Mouse (Mus musculus) adipocyte (in vitro differentiated cells): ENCODE measurements around the gene Ets1.
A peak's percentile ranks its signal among the peaks of the same experiment; 100 is the strongest.

Source experiments
- DNase-seq: peaks from one replicate; pipeline ENCODE4 v3.0.0-alpha.2; 2016; ENCODE audit warnings: low spot score

Ets1 gene

DNA sequence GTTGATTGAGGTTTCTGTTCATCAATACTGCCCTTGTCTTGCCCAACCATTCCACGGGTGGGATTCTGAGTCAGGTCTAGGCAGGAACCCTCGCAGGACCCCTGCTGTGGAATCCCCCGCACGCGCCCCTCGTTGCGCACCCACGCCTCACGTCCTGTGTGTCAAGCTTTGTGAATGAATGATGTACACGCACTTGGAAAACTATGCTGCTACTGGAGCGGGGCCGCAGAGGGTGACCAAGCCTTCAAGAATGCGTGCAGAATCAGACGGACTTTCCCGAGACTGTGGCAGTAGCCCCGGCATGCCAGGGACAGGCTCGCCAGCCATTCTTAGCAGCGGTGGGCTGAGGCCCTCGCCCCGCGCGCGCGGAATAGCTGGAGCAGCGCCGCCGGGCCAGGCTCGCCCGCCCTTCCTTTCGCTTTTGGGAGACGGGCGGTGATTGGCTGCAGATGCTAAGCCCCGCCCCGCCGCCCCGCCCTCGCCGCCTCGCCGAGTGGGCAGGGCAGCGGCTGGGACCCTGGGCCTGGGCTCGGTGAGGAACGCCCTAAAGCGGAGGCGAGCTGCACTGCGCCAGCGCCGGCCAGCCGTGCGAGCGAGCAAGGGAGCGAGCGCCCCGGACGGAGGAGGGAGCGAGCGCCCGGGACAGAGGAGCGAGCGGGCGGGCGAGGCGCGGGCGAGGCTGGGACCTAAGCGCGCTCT, 59.6 kb downstream of the Ets1 start:
- peak; percentile 91 for DNase-seq

DNA sequence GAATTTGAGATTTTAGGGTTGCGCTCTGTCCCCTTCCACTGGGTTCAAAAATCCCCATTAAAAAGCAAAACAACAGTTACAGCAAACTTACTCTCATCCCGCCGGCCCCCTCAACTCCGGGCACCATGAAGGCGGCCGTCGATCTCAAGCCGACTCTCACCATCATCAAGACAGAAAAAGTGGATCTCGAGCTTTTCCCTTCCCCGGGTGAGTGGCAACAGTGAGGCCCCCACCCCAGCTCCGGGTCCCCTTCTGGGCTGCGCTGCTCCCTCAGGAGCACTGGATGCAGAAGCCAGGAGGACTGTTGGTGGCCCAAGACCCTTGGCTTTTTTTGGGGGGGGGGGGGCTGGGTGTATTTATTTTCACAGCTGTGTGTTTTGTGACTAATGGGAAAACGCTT, 60.2 kb downstream of the Ets1 start:
- DNase-seq = no peak

DNA sequence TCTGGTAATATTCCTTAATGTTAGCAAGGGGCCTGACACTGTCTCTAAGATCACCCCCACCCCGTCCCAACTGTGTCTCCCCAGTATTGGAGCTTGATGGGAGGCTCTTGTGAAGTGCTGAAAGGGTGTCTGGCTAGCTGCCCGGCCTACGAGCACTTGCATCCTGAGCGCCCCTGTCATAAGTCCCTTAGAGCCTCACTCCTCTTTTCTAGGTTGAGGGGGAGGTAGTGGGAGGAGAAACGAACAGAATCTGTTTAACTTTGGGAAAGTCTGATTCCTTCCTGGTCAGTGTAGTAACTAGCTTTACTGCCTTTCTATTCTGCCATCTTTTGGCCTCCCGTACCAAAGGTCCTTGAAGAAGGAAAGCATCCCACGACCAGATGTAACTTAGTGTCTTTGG, 60.7 kb downstream of the Ets1 start:
- DNase-seq = peak; percentile 68

DNA sequence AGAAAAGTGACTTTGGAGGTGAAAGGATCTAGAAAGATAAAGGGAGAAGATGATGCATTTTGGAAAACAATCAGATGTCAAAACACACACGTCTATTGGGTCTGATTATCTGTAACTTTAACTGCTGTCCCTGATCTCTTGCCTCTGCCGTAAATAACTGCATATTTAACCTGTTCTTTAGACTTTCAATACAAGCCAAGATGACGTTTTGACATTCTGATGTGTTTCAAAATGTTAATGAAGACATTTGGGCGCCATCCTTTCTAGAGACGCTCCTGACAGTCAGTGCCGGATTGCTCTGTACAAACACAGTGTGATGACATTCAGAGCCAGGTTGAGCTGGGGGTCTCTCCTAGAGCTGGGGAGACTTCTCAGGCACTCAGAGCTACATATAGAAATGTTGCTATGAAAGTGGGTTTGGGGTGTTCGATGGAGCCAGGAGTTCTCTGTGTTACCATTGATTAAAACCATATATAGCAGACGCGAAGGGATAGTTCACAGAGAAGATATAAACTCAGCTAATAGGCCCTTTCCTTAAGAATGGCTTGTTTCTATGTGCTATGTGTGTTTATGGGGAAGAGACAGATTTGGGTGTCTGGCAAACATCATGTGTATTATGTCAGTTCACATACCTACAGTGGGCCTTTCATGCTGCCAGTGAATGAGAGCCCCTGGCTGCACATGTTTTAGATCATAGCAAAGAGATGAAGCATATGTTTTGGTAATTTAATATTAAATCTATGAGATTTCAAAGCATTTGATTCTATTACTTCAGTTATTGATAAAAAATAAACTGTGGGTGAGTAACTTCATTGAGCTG, 61.5 kb downstream of the Ets1 start:
- DNase-seq = no peak

DNA sequence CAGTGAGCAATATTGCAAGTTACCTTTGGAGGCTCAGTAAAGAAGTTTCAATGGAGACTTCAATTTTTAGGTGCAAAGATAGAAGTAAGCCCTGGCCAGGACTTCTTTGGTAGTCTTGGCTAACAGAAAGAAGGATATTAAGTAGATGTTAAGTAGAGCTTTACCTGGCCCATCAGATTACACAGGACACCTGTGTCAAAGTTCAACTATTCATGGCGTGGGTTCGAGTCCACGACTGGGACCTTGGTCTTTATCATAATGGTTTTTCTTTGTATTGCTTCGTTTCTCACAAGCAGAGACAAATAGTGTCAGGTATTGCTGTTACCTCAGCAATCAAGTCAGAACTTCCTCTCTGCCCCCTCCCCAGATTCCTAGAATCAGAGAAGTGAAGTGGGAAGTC, 62.7 kb downstream of the Ets1 start:
- DNase-seq = no peak

DNA sequence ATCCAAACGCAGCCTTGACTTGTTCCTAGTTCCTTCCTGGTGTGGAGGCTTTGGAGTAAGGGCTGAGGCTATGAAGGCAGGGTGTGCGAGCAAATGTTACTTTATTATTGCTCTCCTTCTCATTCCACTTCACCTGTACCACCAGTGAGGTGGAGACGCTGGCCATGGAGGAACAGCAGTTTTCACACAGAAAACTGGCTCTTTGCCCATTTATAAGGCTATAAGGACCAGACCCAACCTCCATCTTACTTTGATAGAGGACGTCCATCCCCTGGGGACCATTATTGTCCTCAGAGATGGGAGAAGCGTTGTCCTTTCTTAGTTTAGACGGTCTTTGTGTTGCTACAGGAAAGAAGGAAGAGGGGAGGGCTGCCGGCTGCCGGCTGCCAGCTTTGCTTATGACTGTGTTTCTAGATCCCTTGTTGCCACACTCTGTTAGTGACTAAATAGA, 63.4 kb downstream of the Ets1 start:
- no peak for DNase-seq

DNA sequence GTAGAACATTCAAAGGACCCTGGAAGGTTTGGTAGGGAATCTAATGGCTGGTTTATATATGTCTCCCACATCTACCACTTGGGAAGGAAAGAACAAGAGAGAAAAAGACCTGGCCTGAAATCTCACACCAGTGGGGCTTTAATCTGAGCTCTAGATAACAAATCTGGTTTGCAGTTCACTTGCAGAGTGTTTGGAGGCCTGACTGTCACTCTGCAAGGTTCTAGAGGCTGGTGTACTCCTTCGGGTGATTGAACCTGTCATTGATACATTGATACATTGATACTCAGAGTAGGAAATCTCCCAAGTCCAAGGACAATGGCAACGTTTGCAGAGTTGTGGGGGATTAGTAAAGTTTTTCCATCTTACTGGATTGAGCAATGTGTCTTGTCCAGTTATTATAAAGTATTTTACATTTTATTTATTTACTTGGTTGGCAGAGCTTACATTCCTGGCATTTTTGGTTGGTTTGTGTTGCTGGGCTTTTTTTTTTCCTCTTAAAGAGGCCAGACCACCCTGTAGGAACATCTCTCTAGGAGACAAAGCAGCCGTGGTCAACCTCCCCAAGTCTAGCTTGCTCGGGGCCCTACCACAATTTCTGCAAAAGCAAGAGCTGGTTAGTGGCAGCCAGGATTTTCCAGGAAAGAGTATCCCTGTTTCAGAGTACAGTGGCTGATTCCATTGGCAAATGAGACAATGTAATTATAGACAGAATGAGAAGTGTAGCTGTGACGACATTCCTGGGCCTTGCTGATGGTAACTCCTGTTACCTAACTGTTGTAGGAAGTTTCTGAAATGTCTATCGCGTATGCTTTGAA, 64.3 kb downstream of the Ets1 start:
- DNase-seq = no peak

DNA sequence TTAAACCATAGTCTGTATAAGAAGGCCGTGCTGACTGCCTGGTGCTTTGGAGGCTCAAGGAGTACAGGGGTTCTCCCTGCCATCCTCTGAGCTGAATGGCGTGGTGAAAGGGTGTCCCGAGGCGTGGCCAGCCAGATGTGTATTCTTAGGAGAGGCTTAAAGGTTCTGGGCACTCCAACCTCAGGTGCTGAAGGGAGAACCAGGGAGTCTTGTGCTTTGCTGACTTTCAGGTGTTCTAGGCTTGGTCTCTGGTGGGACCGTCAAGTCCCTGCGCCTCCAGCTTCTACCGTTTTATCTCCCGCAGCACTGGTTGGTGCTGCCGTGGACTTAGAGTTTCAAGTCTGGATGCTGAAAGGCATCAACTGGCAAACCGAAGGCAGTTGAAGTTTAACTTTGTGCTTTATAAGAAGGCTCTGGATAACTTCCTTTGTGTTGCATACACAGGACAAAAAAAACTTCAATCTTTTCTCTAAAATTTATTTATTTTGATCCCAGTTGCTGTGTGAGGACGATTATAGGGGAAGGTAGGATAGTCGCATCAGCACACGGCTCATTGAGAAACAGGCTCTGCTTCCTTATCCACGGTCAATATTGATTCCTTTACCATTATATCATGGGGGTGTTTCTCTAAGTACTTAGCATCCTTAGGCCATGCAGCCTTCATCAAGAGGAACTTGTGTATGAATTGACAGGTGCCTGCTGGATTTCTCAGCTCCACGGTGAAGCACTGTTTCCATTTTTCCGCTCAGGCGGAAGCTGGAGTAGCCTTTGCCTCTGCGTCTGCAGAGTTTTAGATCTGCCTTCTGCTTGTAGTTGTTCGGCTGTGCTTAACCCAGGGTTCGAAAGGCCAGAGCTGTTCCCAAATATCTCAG, 65.3 kb downstream of the Ets1 start:
- no peak for DNase-seq

DNA sequence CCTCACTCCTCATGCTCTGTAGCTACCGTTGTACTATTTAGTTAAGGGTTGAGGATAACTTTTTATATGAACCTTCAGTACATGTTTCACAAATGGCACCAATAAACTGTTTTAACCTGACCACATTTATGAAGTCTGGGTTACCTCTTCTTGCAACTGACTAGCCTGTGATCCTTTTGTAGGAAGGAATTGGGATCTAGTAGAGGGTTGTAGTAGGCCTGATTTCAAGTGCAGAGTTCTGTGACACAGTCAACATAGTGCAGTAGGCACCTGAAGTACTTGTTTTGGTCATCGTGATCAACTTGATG, 65.9 kb downstream of the Ets1 start:
- no peak for DNase-seq

DNA sequence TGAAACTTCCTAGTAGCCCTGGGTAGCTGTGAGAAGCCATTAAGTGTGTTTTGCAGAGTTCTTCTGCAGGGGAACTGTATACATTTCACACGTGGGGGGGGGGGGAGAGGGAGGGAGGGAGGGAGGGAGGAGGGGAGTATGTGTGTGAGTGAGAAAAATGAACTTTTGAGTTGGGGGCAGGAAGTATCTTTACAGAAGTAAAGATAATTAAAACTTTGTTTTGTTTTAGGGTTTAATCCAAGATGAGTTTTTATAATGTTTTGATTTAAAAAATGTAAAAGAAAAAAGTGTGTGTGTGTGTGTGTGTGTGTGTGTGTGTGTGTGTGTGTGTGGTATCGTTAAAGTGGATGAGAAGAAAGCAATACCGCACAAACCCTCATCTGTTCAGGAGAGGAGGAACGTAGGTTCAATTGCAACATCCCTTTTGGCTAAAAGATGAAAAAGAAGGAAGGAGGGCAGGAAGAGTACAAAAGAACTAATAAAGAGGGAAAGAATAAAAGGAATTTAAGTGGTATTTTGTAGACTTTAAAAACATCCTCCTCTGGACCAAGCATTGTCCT, 66.9 kb downstream of the Ets1 start:
- DNase-seq = no peak

DNA sequence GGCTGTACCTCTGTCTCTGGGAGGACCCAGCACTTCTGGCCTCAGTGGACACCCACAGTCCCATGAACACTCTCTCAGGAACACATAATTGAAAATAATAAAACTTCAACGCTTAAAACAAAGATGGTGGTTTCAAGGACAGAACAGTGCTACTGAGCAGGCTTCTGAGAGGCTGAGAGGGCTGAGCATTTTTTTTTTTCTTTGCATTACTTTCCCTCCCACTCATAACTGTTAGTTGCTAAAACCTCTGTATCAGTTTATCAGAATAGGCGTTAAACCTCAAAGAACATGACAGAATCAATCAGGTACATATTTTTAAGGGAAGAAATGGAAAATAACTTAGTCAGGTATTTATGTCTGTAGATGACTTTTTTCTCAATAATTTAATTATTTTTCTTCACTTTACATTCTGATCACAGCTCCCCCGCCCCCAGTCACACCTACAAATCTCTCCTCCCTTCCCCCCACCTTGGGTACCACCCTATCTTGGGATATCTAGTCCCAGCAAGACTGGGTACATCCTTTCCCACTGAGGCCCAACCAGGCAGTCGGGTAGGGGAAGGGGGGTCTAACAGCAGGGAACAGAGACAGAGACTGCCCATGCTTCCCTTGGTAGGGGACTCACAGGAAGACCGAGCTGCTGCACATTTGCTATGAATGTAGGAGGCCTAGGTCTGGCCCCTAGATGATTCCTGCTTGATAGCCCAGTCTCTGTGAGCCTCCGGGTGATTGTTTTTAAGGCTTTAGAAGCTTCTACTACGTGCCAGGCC, 68.1 kb downstream of the Ets1 start:
- DNase-seq = no peak

DNA sequence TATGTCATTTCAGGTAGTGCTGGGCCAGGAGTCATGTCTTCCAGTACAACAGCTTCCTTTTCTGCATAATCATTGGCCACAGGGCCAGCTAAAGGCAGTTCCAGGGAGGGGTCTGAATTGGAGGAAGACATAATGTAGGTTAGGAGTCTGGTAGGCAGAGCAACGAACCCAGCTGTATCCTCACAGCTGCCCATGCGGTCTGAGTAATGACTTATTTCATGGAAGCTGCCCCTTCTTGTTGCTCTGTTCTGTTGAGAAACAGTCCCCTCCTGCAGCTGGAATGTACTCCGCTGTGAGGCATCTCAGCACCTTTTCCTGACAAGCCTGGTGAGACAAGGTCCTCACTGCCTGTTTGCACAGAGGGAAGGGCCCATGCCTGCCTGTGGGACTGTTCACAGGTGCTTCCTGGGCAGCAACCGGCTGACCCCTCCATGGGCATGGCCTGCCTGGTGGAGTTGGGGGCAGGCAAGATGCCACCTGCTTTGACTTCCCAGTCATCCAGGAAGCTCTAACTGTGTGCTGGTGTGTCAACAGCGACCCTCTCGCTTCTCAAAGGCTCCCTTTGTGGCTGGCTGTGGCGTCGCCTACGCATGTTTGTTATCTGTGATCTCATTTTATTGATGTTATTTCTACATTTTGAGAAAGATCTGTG, 69.9 kb downstream of the Ets1 start:
- no peak for DNase-seq

DNA sequence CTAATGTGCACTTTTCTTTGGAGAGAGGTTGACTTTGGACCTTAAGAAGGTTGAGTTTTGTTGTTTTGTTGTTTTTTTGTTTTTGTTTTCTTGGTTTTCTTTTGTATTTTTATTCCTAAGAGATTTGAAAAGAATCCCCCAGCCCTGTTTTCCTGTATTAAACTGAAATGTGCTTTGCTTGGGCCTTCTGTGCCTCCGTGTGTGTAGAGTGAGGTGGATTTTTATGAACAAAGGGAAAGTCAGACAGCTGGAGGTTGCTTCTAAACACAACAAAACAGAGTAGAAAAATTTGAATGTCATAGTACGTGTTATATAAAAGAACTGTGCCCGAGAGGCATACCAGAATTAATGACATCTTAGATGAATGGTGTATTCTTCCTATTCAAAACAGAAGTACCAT, 71.4 kb downstream of the Ets1 start:
- no peak for DNase-seq

DNA sequence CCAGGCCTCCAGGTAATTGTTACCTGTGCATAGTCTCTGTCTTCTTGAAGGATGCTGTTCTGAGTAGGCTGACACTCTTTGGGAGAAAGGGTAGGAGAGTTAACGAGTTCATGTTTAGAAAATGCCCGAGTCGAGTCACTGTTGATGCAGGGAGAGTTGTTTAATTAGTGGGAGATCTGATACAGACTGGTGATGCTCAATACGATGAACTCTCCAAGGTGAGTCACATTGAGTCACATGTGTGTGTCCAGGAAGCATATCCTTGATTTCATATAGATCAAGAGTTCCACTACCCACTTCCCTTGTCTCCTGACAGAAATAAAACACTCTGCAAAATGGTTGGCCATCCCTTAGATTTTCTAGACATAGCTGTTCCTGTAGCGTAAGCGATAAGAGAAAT, 72.5 kb downstream of the Ets1 start:
- DNase-seq = no peak

DNA sequence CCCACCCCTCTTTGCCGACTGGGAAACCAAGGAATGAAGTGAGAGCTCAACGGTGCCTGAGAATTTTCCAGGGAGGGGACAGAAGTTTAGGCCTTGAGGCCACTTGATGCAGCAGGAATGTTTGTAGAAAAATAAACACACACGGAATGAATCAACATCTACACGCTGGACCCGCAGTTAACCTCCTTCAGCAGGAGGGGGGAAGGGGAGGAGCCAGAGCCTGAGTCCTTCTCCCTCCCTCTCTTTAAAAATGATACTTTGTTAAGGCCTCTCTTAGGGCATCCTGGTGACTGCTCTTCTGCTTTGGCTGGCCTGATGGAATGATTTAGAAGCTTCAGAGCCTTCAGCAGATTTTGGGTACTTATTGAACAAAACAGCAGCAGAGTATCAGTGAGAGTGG, 73.3 kb downstream of the Ets1 start:
- DNase-seq = peak; percentile 29

DNA sequence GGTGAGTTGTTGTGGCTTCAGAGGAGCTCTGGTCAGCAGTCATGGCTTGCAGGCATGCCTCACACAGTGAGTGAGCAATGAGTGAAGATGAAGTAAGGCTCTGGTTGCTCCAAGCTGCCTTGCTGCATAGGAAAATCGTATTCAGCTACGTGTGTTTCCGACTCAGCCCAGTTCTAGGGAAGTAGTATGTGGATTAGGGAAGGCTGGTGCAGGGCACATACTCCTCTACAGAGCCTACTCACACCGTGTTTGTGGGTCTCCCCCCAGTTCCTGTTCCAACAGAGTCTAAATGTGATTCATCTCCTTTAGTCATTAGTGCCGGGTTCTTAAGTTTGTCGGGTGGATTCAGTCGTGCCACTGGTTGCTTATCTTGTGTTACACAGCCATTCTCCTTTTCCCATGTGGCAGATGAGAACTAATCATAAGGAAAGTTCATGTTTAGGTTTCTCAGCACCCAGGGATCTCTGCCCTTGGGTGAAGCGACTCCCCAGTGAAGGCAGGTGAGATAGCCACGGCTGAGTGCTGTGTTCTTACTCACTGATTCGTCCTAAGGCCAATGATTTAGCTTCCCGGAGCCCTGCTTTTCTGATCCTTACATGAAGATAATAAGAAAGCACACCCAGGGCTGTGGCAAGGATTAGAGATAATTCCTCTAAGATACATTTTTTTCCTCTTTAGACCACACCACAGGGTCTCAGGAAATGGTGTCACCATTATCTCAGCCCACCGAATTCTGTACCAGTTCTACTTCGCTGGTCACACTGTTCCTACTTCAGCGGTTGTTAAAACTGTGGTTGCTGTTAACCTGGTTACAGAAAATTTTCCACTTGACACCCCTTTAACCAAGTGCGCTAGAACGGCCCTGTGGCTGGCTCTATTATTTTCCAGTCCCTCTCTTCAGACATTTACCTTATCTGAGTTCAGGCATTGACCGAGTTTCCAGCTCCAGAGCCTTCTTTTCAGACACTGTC, 74.0 kb downstream of the Ets1 start:
- peak; percentile 23 for DNase-seq

DNA sequence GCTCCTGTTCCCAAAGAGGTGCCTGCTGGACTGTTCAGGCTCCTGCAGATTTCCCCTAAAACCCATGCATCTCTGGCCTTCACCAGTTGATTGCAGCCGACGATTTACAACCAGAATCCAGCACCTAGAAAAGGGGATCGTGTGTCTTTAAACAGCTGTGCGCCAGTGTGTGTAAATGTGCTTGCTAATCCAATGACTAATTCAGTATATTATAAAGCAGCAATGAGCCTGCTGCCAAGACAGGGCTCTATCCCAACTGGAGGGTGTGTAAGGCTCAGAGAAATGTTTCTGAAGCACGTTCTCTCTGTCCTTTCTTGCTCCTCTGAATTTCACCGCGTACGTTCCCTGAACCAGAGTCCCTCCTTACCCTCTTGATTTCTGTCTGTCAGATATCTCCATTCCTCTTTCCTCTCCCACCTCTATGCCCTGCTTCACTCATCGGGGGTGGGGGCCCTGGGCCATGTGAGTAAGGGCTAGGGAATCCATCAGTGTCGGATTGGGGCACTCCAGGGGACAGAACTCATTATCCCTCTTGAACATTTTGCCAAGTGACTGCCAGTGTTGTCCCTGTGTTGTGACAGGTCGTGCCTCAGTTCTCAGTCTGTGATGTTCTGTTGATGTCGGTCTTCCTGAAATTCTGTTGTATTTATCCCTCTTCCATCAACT, 75.1 kb downstream of the Ets1 start:
- DNase-seq = peak; percentile 66

DNA sequence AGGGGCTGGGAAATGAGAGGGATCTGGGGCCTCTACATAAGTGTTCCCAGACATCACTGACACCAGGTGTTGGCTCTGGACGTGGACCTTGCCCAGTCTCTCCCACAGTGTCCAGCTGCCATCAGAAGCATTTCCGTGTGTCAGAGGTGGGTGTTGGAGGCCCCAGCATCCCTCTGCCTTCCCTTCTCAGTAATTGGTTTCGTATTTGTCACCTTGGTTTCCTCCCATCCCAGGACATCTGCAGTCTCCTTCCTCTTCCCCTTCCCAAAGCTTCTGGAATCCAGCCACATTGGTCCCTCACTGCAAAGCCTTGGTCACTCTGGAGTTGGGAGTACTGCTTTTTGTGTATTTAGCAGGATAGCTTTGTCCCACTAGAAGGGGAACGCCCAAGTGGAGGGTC, 75.7 kb downstream of the Ets1 start:
- DNase-seq = no peak
